Mouse (Mus musculus): ENCODE data around the gene Ebf4.

DNA sequence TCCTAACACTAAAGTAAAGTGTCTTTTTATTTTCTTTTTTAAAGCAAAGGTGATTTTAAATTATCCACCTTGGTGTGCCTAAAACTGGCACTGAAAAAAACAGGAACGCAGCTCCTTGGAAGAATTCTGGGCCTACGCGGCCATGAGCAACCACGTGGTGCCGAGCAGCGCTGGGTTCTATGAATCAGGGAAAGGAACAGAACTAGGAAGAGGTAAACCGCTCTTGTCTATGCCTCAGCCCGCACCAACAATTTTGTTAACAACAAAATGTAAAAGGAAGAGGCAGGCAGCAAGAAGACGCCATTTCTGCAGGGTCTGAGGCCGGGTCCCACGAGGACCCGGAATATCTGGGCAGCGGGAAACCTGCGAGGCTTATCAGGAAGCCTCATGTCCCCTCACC, 21.2 kb upstream of the Ebf4 start:
- TF ChIP-seq CTCF (IDR thresholded peaks at IDR 0.05; ENCODE audit: low read depth) (no peak), EP300 (optimal IDR thresholded peaks at IDR 0.05) (no peak)

Data from stomach, postnatal 0 days (tissue).